Comparison of ENCODE assay signal across 29 mouse cellular contexts in genomic region chr13:51677041-51677440, GRCm38 (mm10). TPM values are rescaled to one million over a fixed set of nuclear protein-coding genes. Genes with fewer than 3 reads are reported as not detected.
A peak's percentile ranks its signal among the peaks of the same experiment; 100 is the strongest.
DNase-seq lines count a peak whose midpoint lies in the region; ATAC-seq lines count a peak whose summit lies in the region.
"Had no signal": no experiment of that assay in that cellular context is flagged by ENCODE, and none has a peak within 500 bp of the region (broad histone marks: within the 10 kb centered on the region; RNA-seq: fewer than 3 reads in every experiment).

No protein-coding gene starts in this region.

- H3K4me3 ChIP-seq in liver, embryonic 13.5 days (replicated peaks) = no peak overlapping the region
- H3K4me3 ChIP-seq in kidney, embryonic 14.5 days (ENCODE audit: low read length) = no peak overlapping the region
- H3K4me3 ChIP-seq: embryonic facial prominence, embryonic 12.5 days; forebrain, embryonic 10.5 days; heart, adult 2 months; heart, embryonic 13.5 days; myocyte; neural tube, embryonic 13.5 days had no signal

- 74% methylated on average over 12 of the region's 12 CpGs for WGBS in liver, embryonic 13.5 days (ENCODE audit: insufficient replicate concordance)
- WGBS in kidney, embryonic 14.5 days = 96% methylated on average over 12 of the region's 12 CpGs

- H3K9me3 ChIP-seq in liver, embryonic 13.5 days (replicated peaks) = no peaks in the 10 kb centered on the region
- no peaks in the 10 kb centered on the region for H3K9me3 ChIP-seq in kidney, embryonic 14.5 days (ENCODE audit: control insufficient read depth, low read length)
- H3K9me3 ChIP-seq: embryonic facial prominence, embryonic 12.5 days; forebrain, embryonic 10.5 days; heart, embryonic 13.5 days; neural tube, embryonic 13.5 days had no signal

- DNase-seq in 416B (ENCODE audit: low read depth) = peak; percentile 96
- peak; percentile 37 for DNase-seq in CD4-positive, CD25-positive, alpha-beta regulatory T cell, adult 2 months (ENCODE audit: low read depth, low spot score)
- DNase-seq in T-cell, adult 2 months (ENCODE audit: low spot score) = peak; percentile 12
- DNase-seq in liver, embryonic 13.5 days = no peak
- no peak for DNase-seq in c-Kit-positive CD71-positive TER-119-positive erythroid progenitor cells, embryonic 14.5 days (ENCODE audit: low spot score)
- DNase-seq in lung, postnatal 4 days = no peak
- no peak for DNase-seq in layer of hippocampus, adult 8-10 months (ENCODE audit: low spot score in 2 of 2)
- DNase-seq: adrenal gland, postnatal 10 days; B cell, adult 2 months; cerebellum, adult 11 months; cerebellum, adult 9-10 months; heart, adult 2 months; heart, postnatal 10 days; kidney, adult 9 months; kidney, postnatal 25 days; layer of hippocampus, postnatal 36 days; lung, adult 18-20 months; thymus, postnatal 4 days had no signal

- peak overlapping the region; percentile 74 for H3K27ac ChIP-seq in liver, embryonic 13.5 days
- H3K27ac ChIP-seq in kidney, embryonic 14.5 days (ENCODE audit: low read depth, low read length) = no peak overlapping the region
- H3K27ac ChIP-seq: embryonic facial prominence, embryonic 12.5 days; forebrain, embryonic 10.5 days; heart, adult 2 months; heart, embryonic 13.5 days; hindbrain, embryonic 14.5 days; neural tube, embryonic 13.5 days had no signal

- ATAC-seq in liver, embryonic 13.5 days (ENCODE audit: low read depth) = no peak
- ATAC-seq in kidney, embryonic 14.5 days (ENCODE audit: low FRiP score, low TSS enrichment) = no peak
- ATAC-seq: forebrain, embryonic 16.5 days; lung, postnatal 0 days; midbrain, embryonic 16.5 days had no signal

- H3K36me3 ChIP-seq in liver, embryonic 13.5 days = peaks cover 95% of the 10 kb centered on the region
- H3K36me3 ChIP-seq in kidney, embryonic 14.5 days (ENCODE audit: control insufficient read depth, insufficient read depth, low read length) = peaks cover 89% of the 10 kb centered on the region

- peak overlapping the region; percentile 41; the same call in 1 of the 2 replicates for H3K4me2 ChIP-seq in liver, embryonic 13.5 days
- no peak overlapping the region for H3K4me2 ChIP-seq in kidney, embryonic 14.5 days (replicated peaks; ENCODE audit: low read depth, low read length)
- H3K4me2 ChIP-seq: embryonic facial prominence, embryonic 12.5 days; heart, embryonic 13.5 days; hindbrain, embryonic 14.5 days; midbrain, embryonic 11.5 days; neural tube, embryonic 13.5 days had no signal

- peaks cover 40% of the 10 kb centered on the region for H3K4me1 ChIP-seq in liver, embryonic 13.5 days (replicated peaks)
- H3K4me1 ChIP-seq in kidney, embryonic 14.5 days (ENCODE audit: control insufficient read depth, insufficient read depth, low read length) = no peaks in the 10 kb centered on the region
- H3K4me1 ChIP-seq: embryonic facial prominence, embryonic 12.5 days; forebrain, embryonic 10.5 days; neural tube, embryonic 13.5 days had no signal

- peak overlapping the region; percentile 47; the same call in 1 of the 2 replicates for H3K9ac ChIP-seq in liver, embryonic 13.5 days
- no peak overlapping the region for H3K9ac ChIP-seq in kidney, embryonic 14.5 days (ENCODE audit: low read depth, low read length)
- H3K9ac ChIP-seq: embryonic facial prominence, embryonic 12.5 days; heart, embryonic 13.5 days; hindbrain, embryonic 14.5 days; neural tube, embryonic 13.5 days had no signal

- no peaks in the 10 kb centered on the region for H3K27me3 ChIP-seq in liver, embryonic 13.5 days
- no peaks in the 10 kb centered on the region for H3K27me3 ChIP-seq in kidney, embryonic 14.5 days (ENCODE audit: control insufficient read depth, insufficient read depth, low read length)
- H3K27me3 ChIP-seq: embryonic facial prominence, embryonic 12.5 days; heart, embryonic 13.5 days; neural tube, embryonic 13.5 days had no signal

RNA-seq across cellular contexts. Expression of gene Secisbp2, which starts 25.5 kb away (rescaled TPM):
- polyA plus RNA-seq in liver, embryonic 13.5 days (2015; fragmentation: Nextera tagmentation; extraction: Ambion mirVana) = 21.0 and 22.2 TPM in 2 replicates
- 32.1 and 38.5 TPM in 2 replicates for polyA plus RNA-seq in kidney, embryonic 14.5 days (2014; fragmentation: Nextera tagmentation; extraction: Ambion mirVana)
- 10 to 100 TPM; 18.9 to 21.5 (median 21.0) TPM for total RNA-seq in layer of hippocampus, adult 8-10 months (2022)

RNA-seq across cellular contexts. Expression of gene Cks2, which starts 32.0 kb away (rescaled TPM):
- polyA plus RNA-seq in liver, embryonic 13.5 days (2015; fragmentation: Nextera tagmentation; extraction: Ambion mirVana) = 433 and 444 TPM in 2 replicates
- polyA plus RNA-seq in kidney, embryonic 14.5 days (2014; fragmentation: Nextera tagmentation; extraction: Ambion mirVana) = 414 and 561 TPM in 2 replicates
- total RNA-seq in layer of hippocampus, adult 8-10 months (2022) = 1 to 10 TPM; 2.0 to 3.3 (median 2.2) TPM

Comparison
In these comparisons a context has a peak if more than half of its experiments do, and no peak if none do; other contexts are left out.
1. DNase-seq: peak in 416B (single experiment), CD4-positive, CD25-positive, alpha-beta regulatory T cell, adult 2 months (single experiment) and T-cell, adult 2 months (single experiment); none in liver, embryonic 13.5 days (single experiment), c-Kit-positive CD71-positive TER-119-positive erythroid progenitor cells, embryonic 14.5 days (single experiment), lung, postnatal 4 days (0 of 2) and layer of hippocampus, adult 8-10 months (0 of 2).